Mouse (Mus musculus): ENCODE results near the gene Vps9d1.

DNA sequence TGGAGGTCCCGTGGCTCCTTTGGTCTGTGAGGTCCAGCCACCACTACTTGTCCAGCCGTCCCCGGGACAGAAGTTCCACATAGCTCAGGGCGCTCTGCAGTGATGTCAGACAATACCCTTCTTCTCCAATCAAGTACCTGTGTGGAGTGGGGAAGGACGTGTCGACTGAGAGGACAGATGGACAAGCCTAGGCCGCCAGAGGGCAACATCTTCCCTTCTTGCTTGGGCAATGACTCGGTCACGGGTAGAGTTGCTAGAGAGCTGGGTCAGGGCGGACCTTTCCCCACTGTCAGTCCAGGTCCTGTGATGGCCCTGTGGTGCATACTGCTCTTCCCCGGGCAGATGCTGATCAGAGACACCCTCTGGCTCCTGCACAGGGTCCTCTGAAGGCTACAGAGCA, 11.1 kb downstream of the Vps9d1 start:
- TF ChIP-seq POLR2A (IDR thresholded peaks at IDR 0.05; ENCODE audit: low read depth, low read length), result no peak
- peak; percentile 69 for TF ChIP-seq CTCF (conservative IDR thresholded peaks at IDR 0.05; ENCODE audit: insufficient read depth, insufficient read length, low read depth, low read length)
